Mouse (Mus musculus) G1E (cell line): ENCODE measurements around the gene Il4i1.

ENCODE experiments used
- CTCF ChIP-seq: IDR thresholded peaks from 2 replicates; pipeline ENCODE4 v1.5.1; 2012; ENCODE audit warnings: low read depth, low read length, inconsistent platforms, mixed read lengths
- GATA1 ChIP-seq: IDR thresholded peaks from 2 replicates; pipeline ENCODE4 v1.6.1; 2012; ENCODE audit warnings: borderline replicate concordance, low read length, inconsistent platforms, mixed read lengths
- GATA2 ChIP-seq: IDR thresholded peaks from 2 replicates; pipeline ENCODE4 v1.6.1; 2012; ENCODE audit warnings: low read depth, low read length, inconsistent platforms, borderline replicate concordance
- POLR2AphosphoS5 ChIP-seq: IDR thresholded peaks from 2 replicates; pipeline ENCODE4 v1.6.1; 2012; ENCODE audit warnings: low read depth, low read length, inconsistent platforms; ENCODE audit not compliant: insufficient replicate concordance
- TAL1 ChIP-seq: conservative IDR thresholded peaks from 2 replicates; pipeline ENCODE4 v1.6.1; 2012; ENCODE audit warnings: low read depth, low read length, inconsistent platforms, mixed read lengths

DNA sequence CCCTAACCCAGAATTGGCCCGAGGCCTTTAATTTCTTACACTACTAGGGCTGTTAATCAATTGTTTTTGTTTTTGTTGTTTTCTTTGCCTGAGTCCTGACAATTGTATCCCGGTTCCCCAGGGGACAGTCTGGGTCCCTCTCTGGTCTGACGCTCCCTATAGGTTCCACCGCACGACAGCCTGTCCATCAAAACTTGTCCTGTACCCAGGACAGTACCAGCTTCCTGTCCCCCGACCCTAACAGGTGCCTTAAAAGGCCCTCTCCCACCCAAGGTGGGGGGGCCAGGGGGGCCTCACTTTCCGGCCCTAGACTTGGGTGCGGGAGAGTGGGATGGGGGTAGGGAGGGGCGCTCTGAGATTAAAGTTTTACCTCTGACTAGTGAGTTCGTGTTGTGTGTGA is 38.8 kb downstream of the Il4i1 start:
- TF ChIP-seq GATA1 (no peak), POLR2AphosphoS5 (no peak), GATA2 (no peak), CTCF (no peak), TAL1 (no peak)
